Mouse (Mus musculus): ENCODE results near the gene Dusp22. TPM values are rescaled to one million over a fixed set of nuclear protein-coding genes. Genes with fewer than 3 reads are reported as not detected.

Dusp22 gene
- total and polyA plus RNA-seq, 2 experiments: 11.1 to 14.5 TPM

- TF ChIP-seq CTCF (IDR thresholded peaks at IDR 0.05; ENCODE audit: low read depth, low read length): no peak
- TF ChIP-seq POLR2A (IDR thresholded peaks at IDR 0.05; ENCODE audit: extremely low read depth, insufficient read depth, low read length): no peak
- Histone ChIP-seq H3K36me3 (ENCODE audit: control insufficient read depth, insufficient read depth, low read length) (no peaks in the 10 kb centered on the region), H3K27ac (replicated peaks; ENCODE audit: insufficient read depth, low read depth, low read length) (no peak overlapping the region), H3K4me1 (ENCODE audit: control insufficient read depth, insufficient read depth, low read length) (no peaks in the 10 kb centered on the region), H3K9ac (ENCODE audit: low read depth, low read length) (no peak overlapping the region), H3K27me3 (ENCODE audit: control insufficient read depth, insufficient read depth, low read length) (no peaks in the 10 kb centered on the region), H3K4me3 (ENCODE audit: insufficient read depth, low read depth, low read length) (no peak overlapping the region), H3K79me2 (ENCODE audit: control insufficient read depth, insufficient read depth, low read length) (no peaks in the 10 kb centered on the region)
- no peak for DNase-seq (ENCODE audit: extremely low read depth, low read depth, low spot score)
- 69% methylated on average over 6 of the region's 6 CpGs for WGBS
Measured at GRCm38 (mm10) chr13:30632998-30633397, 26.8 kb upstream of the Dusp22 start.

- H3K9ac ChIP-seq (ENCODE audit: low read depth, low read length): no peak overlapping the region
- H3K27me3 ChIP-seq (ENCODE audit: control insufficient read depth, insufficient read depth, low read length): no peaks in the 10 kb centered on the region
- H3K4me1 ChIP-seq (ENCODE audit: control insufficient read depth, insufficient read depth, low read length): no peaks in the 10 kb centered on the region
- TF ChIP-seq CTCF (IDR thresholded peaks at IDR 0.05; ENCODE audit: low read depth, low read length): no peak
- no peak for TF ChIP-seq POLR2A (IDR thresholded peaks at IDR 0.05; ENCODE audit: extremely low read depth, insufficient read depth, low read length)
- no peaks in the 10 kb centered on the region for H3K36me3 ChIP-seq (ENCODE audit: control insufficient read depth, insufficient read depth, low read length)
- H3K27ac ChIP-seq (replicated peaks; ENCODE audit: insufficient read depth, low read depth, low read length): no peak overlapping the region
- DNase-seq (ENCODE audit: extremely low read depth, low read depth, low spot score): no peak
- no peaks in the 10 kb centered on the region for H3K79me2 ChIP-seq (ENCODE audit: control insufficient read depth, insufficient read depth, low read length)
- H3K4me3 ChIP-seq (ENCODE audit: insufficient read depth, low read depth, low read length): no peak overlapping the region
- WGBS: 80% methylated on average over 4 of the region's 4 CpGs
Measured at GRCm38 (mm10) chr13:30636453-30636852, 23.3 kb upstream of the Dusp22 start.

GRCm38 (mm10) chr13:30638378-30639115 is 21.3 kb upstream of the Dusp22 start:
- Histone ChIP-seq H3K36me3 (ENCODE audit: control insufficient read depth, insufficient read depth, low read length) (no peaks in the 10 kb centered on the region), H3K9ac (ENCODE audit: low read depth, low read length) (no peak overlapping the region), H3K4me1 (ENCODE audit: control insufficient read depth, insufficient read depth, low read length) (no peaks in the 10 kb centered on the region), H3K79me2 (ENCODE audit: control insufficient read depth, insufficient read depth, low read length) (no peaks in the 10 kb centered on the region), H3K27ac (replicated peaks; ENCODE audit: insufficient read depth, low read depth, low read length) (no peak overlapping the region), H3K4me3 (ENCODE audit: insufficient read depth, low read depth, low read length) (no peak overlapping the region), H3K27me3 (ENCODE audit: control insufficient read depth, insufficient read depth, low read length) (no peaks in the 10 kb centered on the region)
- no peak for DNase-seq (ENCODE audit: extremely low read depth, low read depth, low spot score)
- TF ChIP-seq CTCF (IDR thresholded peaks at IDR 0.05; ENCODE audit: low read depth, low read length) (no peak), POLR2A (IDR thresholded peaks at IDR 0.05; ENCODE audit: extremely low read depth, insufficient read depth, low read length) (no peak)
- WGBS: 84% methylated on average over 5 of the region's 5 CpGs

- Histone ChIP-seq H3K36me3 (ENCODE audit: control insufficient read depth, insufficient read depth, low read length) (no peaks in the 10 kb centered on the region), H3K9ac (ENCODE audit: low read depth, low read length) (no peak overlapping the region), H3K27ac (replicated peaks; ENCODE audit: insufficient read depth, low read depth, low read length) (no peak overlapping the region), H3K4me3 (ENCODE audit: insufficient read depth, low read depth, low read length) (no peak overlapping the region), H3K4me1 (ENCODE audit: control insufficient read depth, insufficient read depth, low read length) (no peaks in the 10 kb centered on the region), H3K79me2 (ENCODE audit: control insufficient read depth, insufficient read depth, low read length) (no peaks in the 10 kb centered on the region), H3K27me3 (ENCODE audit: control insufficient read depth, insufficient read depth, low read length) (no peaks in the 10 kb centered on the region)
- no peak for DNase-seq (ENCODE audit: extremely low read depth, low read depth, low spot score)
- TF ChIP-seq POLR2A (IDR thresholded peaks at IDR 0.05; ENCODE audit: extremely low read depth, insufficient read depth, low read length): no peak
- TF ChIP-seq CTCF (IDR thresholded peaks at IDR 0.05; ENCODE audit: low read depth, low read length): no peak
- 64% methylated on average over 4 of the region's 4 CpGs for WGBS
Measured at GRCm38 (mm10) chr13:30642053-30642452, 17.7 kb upstream of the Dusp22 start.

GRCm38 (mm10) chr13:30648461-30648860 is 11.3 kb upstream of the Dusp22 start:
- H3K27ac ChIP-seq (replicated peaks; ENCODE audit: insufficient read depth, low read depth, low read length): no peak overlapping the region
- no peaks in the 10 kb centered on the region for H3K36me3 ChIP-seq (ENCODE audit: control insufficient read depth, insufficient read depth, low read length)
- no peak overlapping the region for H3K4me3 ChIP-seq (ENCODE audit: insufficient read depth, low read depth, low read length)
- TF ChIP-seq CTCF (IDR thresholded peaks at IDR 0.05; ENCODE audit: low read depth, low read length) (no peak), POLR2A (IDR thresholded peaks at IDR 0.05; ENCODE audit: extremely low read depth, insufficient read depth, low read length) (no peak)
- H3K4me1 ChIP-seq (ENCODE audit: control insufficient read depth, insufficient read depth, low read length): no peaks in the 10 kb centered on the region
- no peaks in the 10 kb centered on the region for H3K27me3 ChIP-seq (ENCODE audit: control insufficient read depth, insufficient read depth, low read length)
- H3K79me2 ChIP-seq (ENCODE audit: control insufficient read depth, insufficient read depth, low read length): no peaks in the 10 kb centered on the region
- DNase-seq (ENCODE audit: extremely low read depth, low read depth, low spot score): no peak
- H3K9ac ChIP-seq (ENCODE audit: low read depth, low read length): no peak overlapping the region

- Histone ChIP-seq H3K27me3 (ENCODE audit: control insufficient read depth, insufficient read depth, low read length) (no peaks in the 10 kb centered on the region), H3K9ac (ENCODE audit: low read depth, low read length) (no peak overlapping the region), H3K27ac (replicated peaks; ENCODE audit: insufficient read depth, low read depth, low read length) (no peak overlapping the region), H3K4me3 (ENCODE audit: insufficient read depth, low read depth, low read length) (no peak overlapping the region), H3K79me2 (ENCODE audit: control insufficient read depth, insufficient read depth, low read length) (no peaks in the 10 kb centered on the region), H3K4me1 (ENCODE audit: control insufficient read depth, insufficient read depth, low read length) (no peaks in the 10 kb centered on the region), H3K36me3 (ENCODE audit: control insufficient read depth, insufficient read depth, low read length) (no peaks in the 10 kb centered on the region)
- TF ChIP-seq POLR2A (IDR thresholded peaks at IDR 0.05; ENCODE audit: extremely low read depth, insufficient read depth, low read length): no peak
- TF ChIP-seq CTCF (IDR thresholded peaks at IDR 0.05; ENCODE audit: low read depth, low read length): no peak
- no peak for DNase-seq (ENCODE audit: extremely low read depth, low read depth, low spot score)
- WGBS: 81% methylated on average over 5 of the region's 5 CpGs
Measured at GRCm38 (mm10) chr13:30649197-30649596, 10.6 kb upstream of the Dusp22 start.
